Mouse (Mus musculus): ENCODE data around the gene Ncbp2. TPM values are rescaled to one million over a fixed set of nuclear protein-coding genes. Genes with fewer than 3 reads are reported as not detected.
"Not testable (repeated sequence)": the region's sequence is repeated elsewhere in the genome, so short reads cannot be mapped to it uniquely, and the experiment has no call there.

Gene Ncbp2
- polyA plus RNA-seq, 1 experiment from 2014 or later: 57.0 TPM

DNA sequence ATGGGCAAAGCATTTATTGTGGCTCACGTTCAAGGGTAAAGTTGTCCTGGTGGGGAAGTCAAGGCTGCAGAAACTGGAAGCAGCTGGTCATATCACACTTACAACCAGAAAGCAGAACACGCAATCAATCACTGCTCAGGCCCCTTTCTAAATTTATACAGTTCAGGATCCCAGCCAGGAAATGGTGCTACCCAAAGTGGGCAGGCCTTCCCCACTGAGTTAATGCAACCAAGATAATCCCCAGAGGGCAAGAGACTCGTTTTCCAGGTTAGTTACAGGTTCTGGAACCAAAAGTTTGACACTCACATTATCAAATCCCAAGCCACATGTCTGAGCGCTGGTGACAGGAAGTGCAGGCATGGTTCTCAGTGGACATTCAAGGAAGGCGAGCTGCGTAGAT, 9.5 kb upstream of the Ncbp2 start:
- Histone ChIP-seq H3K9me3 (replicated peaks) (peaks cover 4% of the 10 kb centered on the region; the same call in 1 of the 2 replicates), H3K9ac (no peak overlapping the region), H3K36me3 (no peaks in the 10 kb centered on the region), H3K4me3 (no peak overlapping the region), H3K4me1 (peaks cover 22% of the 10 kb centered on the region), H3K4me2 (no peak overlapping the region), H3K27me3 (replicated peaks) (peaks cover 42% of the 10 kb centered on the region), H3K27ac (no peak overlapping the region)
- 47% methylated on average over 6 of the region's 6 CpGs for WGBS (ENCODE audit: insufficient replicate concordance)
- no peak for ATAC-seq

GRCm38 (mm10) chr16:31940586-31940985, 7.7 kb upstream of the Ncbp2 start:
- ATAC-seq: peak; percentile 66
- H3K9me3 ChIP-seq (replicated peaks): peaks cover 4% of the 10 kb centered on the region; the same call in 1 of the 2 replicates
- no peak overlapping the region for H3K4me3 ChIP-seq
- H3K36me3 ChIP-seq: peaks cover 13% of the 10 kb centered on the region; the same call in 1 of the 2 replicates
- peak overlapping the region; percentile 7; the same call in 1 of the 2 replicates for H3K9ac ChIP-seq
- no peak overlapping the region for H3K27ac ChIP-seq
- H3K27me3 ChIP-seq (replicated peaks): peaks cover 24% of the 10 kb centered on the region
- 31% methylated on average over 2 of the region's 2 CpGs for WGBS (ENCODE audit: insufficient replicate concordance)
- H3K4me1 ChIP-seq: peaks cover 20% of the 10 kb centered on the region
- peak overlapping the region; percentile 17; the same call in 1 of the 2 replicates for H3K4me2 ChIP-seq

- Histone ChIP-seq H3K27me3 (replicated peaks) (peaks cover 5% of the 10 kb centered on the region; the same call in 1 of the 2 replicates), H3K9ac (no peak overlapping the region), H3K4me3 (no peak overlapping the region), H3K9me3 (replicated peaks) (no peaks in the 10 kb centered on the region), H3K4me1 (peaks cover 42% of the 10 kb centered on the region), H3K27ac (no peak overlapping the region), H3K4me2 (no peak overlapping the region), H3K36me3 (peaks cover 13% of the 10 kb centered on the region; the same call in 1 of the 2 replicates)
- ATAC-seq: no peak
- 5% methylated on average over 10 of the region's 10 CpGs for WGBS (ENCODE audit: insufficient replicate concordance)
Observed at GRCm38 (mm10) chr16:31943980-31944379, 4.3 kb upstream of the Ncbp2 start.

GRCm38 (mm10) chr16:31944698-31945255, 3.5 kb upstream of the Ncbp2 start:
- H3K36me3 ChIP-seq: peaks cover 13% of the 10 kb centered on the region; the same call in 1 of the 2 replicates
- H3K9ac ChIP-seq: no peak overlapping the region
- no peak for ATAC-seq
- WGBS (ENCODE audit: insufficient replicate concordance): 74% methylated on average over 12 of the region's 12 CpGs
- no peak overlapping the region for H3K4me2 ChIP-seq
- H3K9me3 ChIP-seq (replicated peaks): no peaks in the 10 kb centered on the region
- H3K4me1 ChIP-seq: peaks cover 50% of the 10 kb centered on the region
- H3K27ac ChIP-seq: no peak overlapping the region
- H3K27me3 ChIP-seq (replicated peaks): no peaks in the 10 kb centered on the region; the same call in 1 of the 2 replicates
- no peak overlapping the region for H3K4me3 ChIP-seq

DNA sequence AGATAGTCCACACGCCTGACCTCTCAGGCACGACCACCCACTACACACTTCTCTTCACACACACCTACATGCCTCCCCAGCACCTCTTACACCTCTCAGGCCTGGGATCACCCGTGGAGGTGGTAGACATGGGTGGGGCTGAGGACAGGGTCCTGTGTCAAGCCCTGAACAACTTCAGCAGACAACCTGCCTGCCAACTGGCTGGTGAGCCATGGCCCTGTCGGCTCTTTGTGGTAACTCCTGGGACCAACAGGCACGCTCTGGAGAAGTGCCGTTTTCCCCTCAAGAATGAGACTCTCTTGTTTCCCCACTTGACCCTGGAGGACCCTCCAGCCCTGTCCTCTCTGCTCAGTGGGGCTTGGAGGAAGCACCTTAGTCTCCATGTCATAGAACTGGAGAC, 2.9 kb upstream of the Ncbp2 start:
- Histone ChIP-seq H3K36me3 (peaks cover 19% of the 10 kb centered on the region; the same call in 1 of the 2 replicates), H3K4me3 (no peak overlapping the region), H3K9ac (no peak overlapping the region), H3K4me1 (peaks cover 52% of the 10 kb centered on the region), H3K9me3 (replicated peaks) (no peaks in the 10 kb centered on the region), H3K4me2 (no peak overlapping the region), H3K27ac (no peak overlapping the region), H3K27me3 (replicated peaks) (no peaks in the 10 kb centered on the region)
- 74% methylated on average over 6 of the region's 6 CpGs for WGBS (ENCODE audit: insufficient replicate concordance)
- ATAC-seq: no peak

DNA sequence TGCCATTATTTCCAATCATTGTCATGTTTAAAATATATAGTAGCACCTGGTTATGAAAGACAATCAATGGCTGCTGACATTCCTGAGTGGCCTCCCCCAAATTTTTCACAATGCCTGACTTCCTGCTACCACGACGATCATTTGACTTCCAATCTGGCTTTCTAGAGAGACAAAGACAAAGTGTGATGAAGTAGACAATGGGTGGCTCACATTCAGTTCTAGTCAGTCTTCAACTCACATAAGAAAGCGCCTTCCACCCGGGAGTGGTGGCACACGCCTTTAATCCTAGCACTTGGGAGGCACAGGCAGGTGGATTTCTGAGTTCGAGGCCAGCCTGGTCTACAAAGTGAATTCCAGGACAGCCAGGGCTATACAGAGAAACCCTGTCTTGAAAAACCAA, 2.3 kb upstream of the Ncbp2 start:
- not testable (repeated sequence) for H3K4me3 ChIP-seq; H3K9ac ChIP-seq; H3K27me3 ChIP-seq (replicated peaks); ATAC-seq; H3K27ac ChIP-seq; H3K9me3 ChIP-seq (replicated peaks)
- Histone ChIP-seq H3K4me1 (peaks cover 46% of the 10 kb centered on the region), H3K36me3 (peaks cover 25% of the 10 kb centered on the region), H3K4me2 (peak overlapping the region; percentile 87; the same call in 1 of the 2 replicates)
- WGBS (ENCODE audit: insufficient replicate concordance): 72% methylated on average over 6 of the region's 6 CpGs

GRCm38 (mm10) chr16:31947333-31947732, 980 bp upstream of the Ncbp2 start:
- Histone ChIP-seq H3K27me3 (replicated peaks) (no peaks in the 10 kb centered on the region), H3K4me3 (peak overlapping the region; percentile 85), H3K9ac (peak overlapping the region; percentile 90), H3K4me2 (peak overlapping the region; percentile 87), H3K4me1 (peaks cover 43% of the 10 kb centered on the region), H3K9me3 (replicated peaks) (no peaks in the 10 kb centered on the region), H3K36me3 (peaks cover 38% of the 10 kb centered on the region), H3K27ac (peak overlapping the region; percentile 87; the same call in 1 of the 2 replicates)
- 8% methylated on average over 8 of the region's 8 CpGs for WGBS (ENCODE audit: insufficient replicate concordance)
- no peak for ATAC-seq

DNA sequence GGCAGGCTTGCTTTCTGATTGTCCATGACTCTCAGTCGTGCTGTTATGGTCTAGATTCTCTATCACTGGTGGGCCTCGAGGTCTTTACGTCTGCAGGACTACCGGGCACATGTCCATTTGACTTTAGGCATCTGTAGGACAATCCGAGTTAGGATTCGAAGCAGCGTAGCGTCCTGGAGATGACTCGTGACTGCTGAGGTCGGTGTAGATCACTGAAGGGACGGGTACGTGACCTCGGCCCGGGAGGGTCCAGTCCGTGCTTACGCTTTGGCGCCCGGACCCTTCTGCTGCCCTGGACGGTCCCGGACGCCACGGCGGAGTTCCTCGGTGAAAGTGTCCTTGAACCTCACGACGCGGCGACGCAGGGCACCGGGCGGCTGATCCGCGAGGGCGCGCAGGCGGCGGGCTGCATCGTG, 404 bp upstream of the Ncbp2 start:
- H3K27ac ChIP-seq: peak overlapping the region; percentile 87
- peaks cover 43% of the 10 kb centered on the region for H3K36me3 ChIP-seq
- H3K9me3 ChIP-seq (replicated peaks): no peaks in the 10 kb centered on the region
- peak overlapping the region; percentile 90 for H3K9ac ChIP-seq
- peaks cover 43% of the 10 kb centered on the region for H3K4me1 ChIP-seq
- WGBS (ENCODE audit: insufficient replicate concordance): 0% methylated on average over 38 of the region's 38 CpGs
- peak overlapping the region; percentile 87 for H3K4me2 ChIP-seq
- no peak for ATAC-seq
- peak overlapping the region; percentile 85 for H3K4me3 ChIP-seq
- H3K27me3 ChIP-seq (replicated peaks): no peaks in the 10 kb centered on the region

DNA sequence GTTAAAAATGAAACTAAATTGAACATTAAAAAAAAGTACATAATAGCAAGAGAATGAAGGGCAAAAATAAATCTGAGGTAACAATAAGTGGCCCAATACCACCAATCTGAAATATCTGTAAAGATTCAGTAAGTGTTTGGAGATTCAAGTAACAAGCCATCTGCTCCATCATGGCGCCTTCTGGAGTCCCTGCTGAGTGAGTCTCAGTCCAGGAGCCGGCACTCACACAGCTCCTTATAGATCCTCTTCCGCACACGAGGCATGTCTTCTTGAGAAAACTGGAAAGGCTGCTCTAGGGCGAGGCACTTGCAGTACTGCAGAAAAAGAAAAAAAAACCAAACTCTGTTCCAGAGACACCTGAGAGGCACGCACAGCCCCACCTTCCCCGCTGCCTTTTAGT, 14.9 kb downstream of the Ncbp2 start:
- H3K4me1 ChIP-seq: no peaks in the 10 kb centered on the region
- no peak overlapping the region for H3K9ac ChIP-seq
- WGBS (ENCODE audit: insufficient replicate concordance): 75% methylated on average over 7 of the region's 7 CpGs
- no peaks in the 10 kb centered on the region for H3K27me3 ChIP-seq (replicated peaks)
- H3K27ac ChIP-seq: no peak overlapping the region
- no peaks in the 10 kb centered on the region for H3K9me3 ChIP-seq (replicated peaks)
- H3K4me2 ChIP-seq: no peak overlapping the region
- H3K4me3 ChIP-seq: no peak overlapping the region
- ATAC-seq: no peak
- H3K36me3 ChIP-seq: peaks cover 88% of the 10 kb centered on the region

GRCm38 (mm10) chr16:31975258-31975657, 26.9 kb downstream of the Ncbp2 start:
- no peaks in the 10 kb centered on the region for H3K9me3 ChIP-seq (replicated peaks)
- H3K27me3 ChIP-seq (replicated peaks): no peaks in the 10 kb centered on the region
- H3K4me1 ChIP-seq: no peaks in the 10 kb centered on the region
- ATAC-seq: no peak
- no peak overlapping the region for H3K4me3 ChIP-seq
- peaks cover 72% of the 10 kb centered on the region for H3K36me3 ChIP-seq
- H3K27ac ChIP-seq: no peak overlapping the region
- H3K4me2 ChIP-seq: no peak overlapping the region
- WGBS (ENCODE audit: insufficient replicate concordance): 78% methylated on average over 4 of the region's 4 CpGs
- no peak overlapping the region for H3K9ac ChIP-seq

- H3K9me3 ChIP-seq (replicated peaks): no peaks in the 10 kb centered on the region
- no peak overlapping the region for H3K9ac ChIP-seq
- H3K36me3 ChIP-seq: peaks cover 68% of the 10 kb centered on the region
- no peak overlapping the region for H3K4me2 ChIP-seq
- no peaks in the 10 kb centered on the region for H3K4me1 ChIP-seq
- H3K4me3 ChIP-seq: no peak overlapping the region
- no peak for ATAC-seq
- 82% methylated on average over 3 of the region's 3 CpGs for WGBS (ENCODE audit: insufficient replicate concordance)
- no peak overlapping the region for H3K27ac ChIP-seq
- H3K27me3 ChIP-seq (replicated peaks): no peaks in the 10 kb centered on the region
Observed at GRCm38 (mm10) chr16:31979501-31979900, 31.2 kb downstream of the Ncbp2 start.

GRCm38 (mm10) chr16:31980946-31981345, 32.6 kb downstream of the Ncbp2 start:
- H3K9ac ChIP-seq: no peak overlapping the region
- 67% methylated on average over 5 of the region's 5 CpGs for WGBS (ENCODE audit: insufficient replicate concordance)
- H3K27me3 ChIP-seq (replicated peaks): no peaks in the 10 kb centered on the region
- ATAC-seq: no peak
- H3K36me3 ChIP-seq: peaks cover 65% of the 10 kb centered on the region
- H3K4me1 ChIP-seq: no peaks in the 10 kb centered on the region
- H3K9me3 ChIP-seq (replicated peaks): no peaks in the 10 kb centered on the region
- no peak overlapping the region for H3K4me3 ChIP-seq
- no peak overlapping the region for H3K27ac ChIP-seq
- no peak overlapping the region for H3K4me2 ChIP-seq

Measured in liver, embryonic 12.5 days (tissue).